Mouse (Mus musculus): Measurements from ENCODE around the gene Emg1. TPM values are rescaled to one million over a fixed set of nuclear protein-coding genes. Genes with fewer than 3 reads are reported as not detected.

The Emg1 gene
- polyA plus RNA-seq (2012; rRNA removed), result 95.2 and 132 TPM in 2 replicates

- peak; percentile 99 for DNase-seq (ENCODE audit: low read depth)
- TF ChIP-seq CTCF (IDR thresholded peaks at IDR 0.05; ENCODE audit: borderline replicate concordance, extremely low read depth, insufficient read depth, insufficient read length), result no peak
- peak; percentile 27; the same call in 1 of the 2 replicates for TF ChIP-seq POLR2A (IDR thresholded peaks at IDR 0.05; ENCODE audit: borderline replicate concordance, extremely low read depth, insufficient read depth, insufficient read length, poor library complexity, severe bottlenecking)
Measured at GRCm38 (mm10) chr6:124711824-124712782, at the start of gene Emg1, which contains the start of gene Phb2. TSS of gene Emg1 (minus strand) at chr6:124712178. TSS of gene Phb2 (plus strand) at chr6:124712336.

DNA sequence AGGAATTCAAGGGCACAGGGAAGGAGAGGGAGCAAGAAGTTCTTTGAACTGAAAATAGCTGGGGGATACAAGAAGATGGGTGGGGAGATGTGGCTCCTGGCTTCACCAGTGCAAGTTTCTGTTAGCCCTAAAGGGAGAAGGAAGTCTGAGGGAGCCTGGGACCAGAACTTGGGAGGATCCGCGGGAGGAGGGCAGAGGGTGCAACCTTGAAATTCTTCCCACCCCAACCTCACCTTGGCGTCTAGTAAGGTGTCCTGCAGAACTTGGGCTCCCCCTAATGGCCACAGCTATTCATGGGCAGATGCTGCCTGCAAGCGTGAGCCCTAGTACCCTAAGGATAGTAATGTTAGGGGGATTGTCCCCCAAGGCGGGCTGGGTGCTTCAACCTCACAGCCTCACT is 47.3 kb upstream of the Emg1 start:
- peak; percentile 88 for DNase-seq (ENCODE audit: low read depth)
- no peak for TF ChIP-seq POLR2A (IDR thresholded peaks at IDR 0.05; ENCODE audit: borderline replicate concordance, extremely low read depth, insufficient read depth, insufficient read length, poor library complexity, severe bottlenecking)
- TF ChIP-seq CTCF (IDR thresholded peaks at IDR 0.05; ENCODE audit: borderline replicate concordance, extremely low read depth, insufficient read depth, insufficient read length), result peak; percentile 92

GRCm38 (mm10) chr6:124758849-124759232 is 46.9 kb upstream of the Emg1 start:
- DNase-seq (ENCODE audit: low read depth), result no peak
- TF ChIP-seq CTCF (IDR thresholded peaks at IDR 0.05; ENCODE audit: borderline replicate concordance, extremely low read depth, insufficient read depth, insufficient read length) (no peak), POLR2A (IDR thresholded peaks at IDR 0.05; ENCODE audit: borderline replicate concordance, extremely low read depth, insufficient read depth, insufficient read length, poor library complexity, severe bottlenecking) (no peak)

DNA sequence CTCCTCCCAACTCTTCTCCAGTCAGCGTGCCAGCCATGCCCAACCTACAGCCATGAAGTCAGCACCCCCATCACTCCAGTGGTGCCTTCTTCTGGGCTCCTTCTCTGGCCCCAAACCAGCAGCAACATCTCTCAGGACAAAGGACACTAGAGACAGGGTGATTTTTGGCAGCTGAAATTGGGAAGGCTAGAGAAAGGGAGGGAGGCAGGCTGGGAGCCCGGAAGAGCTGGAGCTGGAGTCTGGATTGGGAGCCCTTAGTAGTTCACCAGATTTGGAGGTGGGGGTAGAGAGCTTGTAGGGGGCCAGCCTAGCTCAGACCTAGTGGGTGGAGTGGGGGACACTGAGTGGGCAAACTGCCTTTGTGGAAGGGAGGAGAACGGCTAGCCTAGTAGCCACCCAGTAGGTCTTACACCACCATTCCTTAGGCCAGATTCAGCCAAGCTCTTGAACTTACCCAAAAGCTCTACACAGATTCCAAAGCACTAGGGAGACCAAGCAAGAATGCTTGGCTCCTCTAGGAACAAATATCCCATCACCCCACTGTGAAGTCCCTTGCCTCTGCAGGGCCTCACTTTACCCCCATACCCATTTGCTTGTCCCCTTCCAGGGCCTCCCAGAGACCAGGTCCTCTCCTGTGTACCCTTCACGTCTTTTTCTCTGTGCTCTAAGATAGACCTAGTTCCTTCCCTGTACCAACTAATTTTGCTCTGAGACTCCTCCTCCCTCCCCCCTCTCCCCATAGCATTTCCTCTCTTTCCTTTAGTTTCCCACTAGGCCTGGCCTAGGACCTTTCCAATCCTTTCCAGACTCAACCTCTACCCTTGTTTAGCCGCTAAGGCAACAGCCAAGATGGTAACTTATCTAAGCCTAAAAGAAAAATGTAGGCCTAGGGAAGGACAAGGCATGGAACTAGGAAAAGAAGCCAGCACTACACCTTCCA is 46.2 kb upstream of the Emg1 start:
- peak; percentile 89 for DNase-seq (ENCODE audit: low read depth)
- TF ChIP-seq CTCF (IDR thresholded peaks at IDR 0.05; ENCODE audit: borderline replicate concordance, extremely low read depth, insufficient read depth, insufficient read length) (no peak), POLR2A (IDR thresholded peaks at IDR 0.05; ENCODE audit: borderline replicate concordance, extremely low read depth, insufficient read depth, insufficient read length, poor library complexity, severe bottlenecking) (no peak)

DNA sequence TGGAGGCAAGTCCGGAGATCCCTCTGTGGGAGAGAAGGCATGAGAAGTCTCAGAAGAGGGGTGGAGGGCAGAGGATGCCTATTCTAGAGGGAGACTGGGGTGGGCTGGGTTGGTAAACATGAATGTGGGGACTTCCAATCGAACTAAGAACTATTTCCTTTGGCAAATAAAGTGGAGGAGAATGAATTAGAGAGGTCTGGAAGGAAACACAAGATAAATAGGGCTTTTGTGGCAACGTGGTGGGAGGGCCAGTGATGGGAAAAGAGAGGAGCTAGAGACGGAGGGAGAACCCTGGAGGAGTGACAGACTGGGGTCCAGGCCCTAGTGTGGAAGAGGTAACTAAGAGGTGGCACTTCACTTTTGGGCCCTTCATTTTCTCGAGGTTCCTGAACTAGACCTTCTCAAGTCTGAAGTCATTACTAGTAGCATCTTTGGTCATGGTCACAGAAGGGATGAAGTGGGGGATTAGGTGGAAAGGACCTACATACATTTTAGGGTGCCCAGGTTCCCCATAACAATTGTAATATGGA is 45.4 kb upstream of the Emg1 start:
- no peak for TF ChIP-seq POLR2A (IDR thresholded peaks at IDR 0.05; ENCODE audit: borderline replicate concordance, extremely low read depth, insufficient read depth, insufficient read length, poor library complexity, severe bottlenecking)
- TF ChIP-seq CTCF (IDR thresholded peaks at IDR 0.05; ENCODE audit: borderline replicate concordance, extremely low read depth, insufficient read depth, insufficient read length), result no peak
- DNase-seq (ENCODE audit: low read depth), result no peak

DNA sequence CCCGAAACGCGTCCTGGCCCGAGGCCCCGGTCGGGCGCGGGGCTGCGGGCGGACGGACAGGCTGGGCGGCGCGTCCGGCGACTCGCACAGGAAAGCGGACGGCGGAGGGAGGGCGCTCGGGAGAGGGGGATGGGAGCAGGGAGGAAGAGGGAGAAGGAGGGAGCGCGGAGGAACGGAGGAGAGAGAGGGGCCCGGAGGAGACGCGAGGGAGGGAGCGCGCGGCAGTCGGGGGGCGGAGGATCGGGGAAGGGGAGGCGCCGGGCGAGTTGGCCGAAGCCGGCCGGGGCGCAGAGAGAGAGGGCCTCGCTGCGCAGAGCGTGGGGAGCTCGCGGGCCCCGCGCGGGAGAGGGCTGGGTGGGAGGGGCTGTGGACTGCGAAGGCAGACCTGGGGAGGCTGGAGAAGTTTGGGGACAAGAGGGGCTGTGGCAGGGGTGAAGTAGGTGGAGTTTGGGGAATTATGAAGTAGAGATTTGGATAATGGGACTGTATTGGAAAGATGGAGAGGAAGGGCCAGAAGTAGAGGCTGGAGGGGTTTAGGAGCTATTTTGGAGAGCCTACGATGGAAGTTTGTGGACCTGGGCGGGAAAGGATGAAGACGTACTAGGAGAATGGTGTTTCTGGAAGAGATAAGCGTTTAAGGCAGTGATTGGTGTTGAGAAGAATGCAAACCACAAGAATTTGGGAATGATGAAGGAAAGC is 44.8 kb upstream of the Emg1 start:
- no peak for TF ChIP-seq POLR2A (IDR thresholded peaks at IDR 0.05; ENCODE audit: borderline replicate concordance, extremely low read depth, insufficient read depth, insufficient read length, poor library complexity, severe bottlenecking)
- no peak for TF ChIP-seq CTCF (IDR thresholded peaks at IDR 0.05; ENCODE audit: borderline replicate concordance, extremely low read depth, insufficient read depth, insufficient read length)
- peak; percentile 93 for DNase-seq (ENCODE audit: low read depth)

- DNase-seq (ENCODE audit: low read depth), result peak; percentile 87
- TF ChIP-seq POLR2A (IDR thresholded peaks at IDR 0.05; ENCODE audit: borderline replicate concordance, extremely low read depth, insufficient read depth, insufficient read length, poor library complexity, severe bottlenecking) (no peak), CTCF (IDR thresholded peaks at IDR 0.05; ENCODE audit: borderline replicate concordance, extremely low read depth, insufficient read depth, insufficient read length) (no peak)
Measured at GRCm38 (mm10) chr6:124755831-124756595, 44.0 kb upstream of the Emg1 start, which contains the start of the genes Gm45234 and Atn1. TSS of gene Gm45234 (minus strand) at chr6:124756021. TSS of gene Atn1 (minus strand) at chr6:124756524.

DNA sequence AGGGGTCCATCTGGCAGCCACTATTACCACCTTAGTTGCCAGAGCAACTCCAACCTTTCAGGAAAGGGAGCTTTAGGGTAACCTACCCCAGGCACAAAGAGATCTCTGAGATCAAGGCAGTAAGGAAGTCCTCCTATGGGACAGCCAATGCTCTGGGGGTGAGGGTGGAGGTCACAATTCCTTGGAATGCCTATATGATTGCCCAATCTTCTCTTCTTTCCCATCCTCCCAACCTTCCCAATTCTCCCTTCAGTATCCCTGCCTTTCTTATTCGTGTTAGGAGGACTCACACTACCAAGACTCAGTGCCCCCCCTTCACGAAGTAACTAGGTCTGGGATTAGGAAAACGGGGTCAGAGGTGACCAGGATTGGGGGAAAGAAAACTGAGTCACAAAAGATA is 43.3 kb upstream of the Emg1 start:
- DNase-seq (ENCODE audit: low read depth), result no peak
- TF ChIP-seq CTCF (IDR thresholded peaks at IDR 0.05; ENCODE audit: borderline replicate concordance, extremely low read depth, insufficient read depth, insufficient read length) (no peak), POLR2A (IDR thresholded peaks at IDR 0.05; ENCODE audit: borderline replicate concordance, extremely low read depth, insufficient read depth, insufficient read length, poor library complexity, severe bottlenecking) (no peak)

DNA sequence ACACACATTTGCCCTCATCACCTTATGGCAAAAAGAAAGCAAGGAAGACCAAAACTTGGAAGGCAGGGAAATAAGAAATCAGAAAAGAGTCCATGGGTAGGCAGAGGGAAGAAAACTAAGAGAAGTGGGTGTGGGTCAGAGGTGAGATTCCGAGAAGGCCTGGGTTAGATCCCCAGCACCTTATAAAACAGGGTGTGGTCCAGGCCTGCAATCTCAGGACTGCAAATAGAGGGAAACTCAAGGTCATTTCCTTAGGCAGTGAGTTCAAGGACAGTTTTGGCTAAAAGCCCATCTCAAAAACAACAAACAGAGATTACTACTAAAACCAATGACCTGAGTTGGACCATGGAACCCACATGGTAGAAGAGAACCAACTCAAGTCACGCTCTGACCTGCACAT is 41.9 kb upstream of the Emg1 start:
- DNase-seq (ENCODE audit: low read depth), result no peak
- TF ChIP-seq CTCF (IDR thresholded peaks at IDR 0.05; ENCODE audit: borderline replicate concordance, extremely low read depth, insufficient read depth, insufficient read length), result no peak
- TF ChIP-seq POLR2A (IDR thresholded peaks at IDR 0.05; ENCODE audit: borderline replicate concordance, extremely low read depth, insufficient read depth, insufficient read length, poor library complexity, severe bottlenecking), result no peak

GRCm38 (mm10) chr6:124750405-124750804 is 38.4 kb upstream of the Emg1 start:
- no peak for TF ChIP-seq CTCF (IDR thresholded peaks at IDR 0.05; ENCODE audit: borderline replicate concordance, extremely low read depth, insufficient read depth, insufficient read length)
- TF ChIP-seq POLR2A (IDR thresholded peaks at IDR 0.05; ENCODE audit: borderline replicate concordance, extremely low read depth, insufficient read depth, insufficient read length, poor library complexity, severe bottlenecking), result no peak
- DNase-seq (ENCODE audit: low read depth), result no peak
